Mouse (Mus musculus): ENCODE measurements at regions not wholly inside any gene's neighbourhood (a gene's known extent, or its start where the extent isn't known, plus 50 kb on each side); places are given as distances from the start of the nearest gene placed in this dataset.

- intact Hi-C loops (cut with DNase I) = no loop called here
- no peak for DNase-seq
Observed at GRCm38 (mm10) chr11:6785471-6785870, 52.0 kb downstream of the Gm11983 start.

- intact Hi-C loops (cut with DNase I) = no loop called here
- DNase-seq = no peak
Observed at GRCm38 (mm10) chr11:6782826-6783225, 54.6 kb downstream of the Gm11983 start.

GRCm38 (mm10) chr11:6779752-6780151 is 57.7 kb downstream of the Gm11983 start:
- intact Hi-C loops (cut with DNase I) = no loop called here
- DNase-seq = no peak

GRCm38 (mm10) chr11:6778596-6779360 is 58.7 kb downstream of the Gm11983 start:
- intact Hi-C loops (cut with DNase I) = no loop called here

GRCm38 (mm10) chr11:6777566-6777965 is 59.9 kb downstream of the Gm11983 start:
- no peak for DNase-seq
- intact Hi-C loops (cut with DNase I) = no loop called here

More at GRCm38 (mm10) chr11:6778596-6779360, 58.7 kb downstream of the Gm11983 start:
- no peak for DNase-seq

GRCm38 (mm10) chr11:6774656-6775055 is 62.8 kb downstream of the Gm11983 start:
- DNase-seq = no peak

GRCm38 (mm10) chr11:6773951-6774350 is 63.5 kb downstream of the Gm11983 start:
- no peak for DNase-seq
- intact Hi-C loops (cut with DNase I) = no loop called here

More at GRCm38 (mm10) chr11:6774656-6775055, 62.8 kb downstream of the Gm11983 start:
- intact Hi-C loops (cut with DNase I) = no loop called here

- DNase-seq = no peak
- intact Hi-C loops (cut with DNase I) = no loop called here
Observed at GRCm38 (mm10) chr11:6773364-6773763, 64.1 kb downstream of the Gm11983 start.

GRCm38 (mm10) chr11:6769437-6769765 is 68.1 kb downstream of the Gm11983 start:
- intact Hi-C loops (cut with DNase I) = loop anchor here (1.0 to 5.0 kb wide), 2 partner anchors 92 to 114 kb away; no protein-coding TSS in a partner anchor
- no peak for DNase-seq

- intact Hi-C loops (cut with DNase I) = loop anchor here (1.0 to 5.0 kb wide), 2 partner anchors 92 to 114 kb away; no protein-coding TSS in a partner anchor
- DNase-seq = peak; percentile 70 to 82
Observed at GRCm38 (mm10) chr11:6768599-6769436, 68.6 kb downstream of the Gm11983 start.

- intact Hi-C loops (cut with DNase I) = loop anchor here (5.0 kb wide), 1 partner anchor 89 kb away; no protein-coding TSS in a partner anchor
- no peak for DNase-seq
Observed at GRCm38 (mm10) chr11:6766725-6767124, 70.7 kb downstream of the Gm11983 start.

GRCm38 (mm10) chr11:6765333-6765957 is 72.0 kb downstream of the Gm11983 start:
- peak; percentile 12 to 20 for DNase-seq

GRCm38 (mm10) chr11:6764186-6764585 is 73.3 kb downstream of the Gm11983 start:
- intact Hi-C loops (cut with DNase I) = no loop called here
- no peak for DNase-seq

More at GRCm38 (mm10) chr11:6765333-6765957, 72.0 kb downstream of the Gm11983 start:
- intact Hi-C loops (cut with DNase I) = loop anchor here (5.0 kb wide), 1 partner anchor 88 kb away; no protein-coding TSS in a partner anchor

- DNase-seq = no peak
- intact Hi-C loops (cut with DNase I) = no loop called here
Observed at GRCm38 (mm10) chr11:6763001-6763400, 74.5 kb downstream of the Gm11983 start.

GRCm38 (mm10) chr11:6761876-6762628 is 75.4 kb downstream of the Gm11983 start:
- no peak for DNase-seq
- intact Hi-C loops (cut with DNase I) = no loop called here

GRCm38 (mm10) chr11:6759578-6759977 is 77.9 kb downstream of the Gm11983 start:
- DNase-seq = no peak
- intact Hi-C loops (cut with DNase I) = no loop called here

GRCm38 (mm10) chr11:6739439-6739838 is 81.1 kb downstream of the Ramp3 start:
- no peak for DNase-seq
- intact Hi-C loops (cut with DNase I) = no loop called here

- intact Hi-C loops (cut with DNase I) = no loop called here
- no peak for DNase-seq
Observed at GRCm38 (mm10) chr11:6738581-6738980, 80.3 kb downstream of the Ramp3 start.

GRCm38 (mm10) chr11:6738163-6738562 is 79.8 kb downstream of the Ramp3 start:
- intact Hi-C loops (cut with DNase I) = no loop called here

GRCm38 (mm10) chr11:6734746-6735430 is 76.6 kb downstream of the Ramp3 start:
- no peak for DNase-seq
- intact Hi-C loops (cut with DNase I) = no loop called here

More at GRCm38 (mm10) chr11:6738163-6738562, 79.8 kb downstream of the Ramp3 start:
- DNase-seq = no peak

Data from heart, postnatal 10 days (tissue).